Mouse (Mus musculus) kidney, postnatal 0 days (tissue): ENCODE data around the gene Tceal9. TPM values are rescaled to one million over a fixed set of nuclear protein-coding genes. Genes with fewer than 3 reads are reported as not detected.

Source experiments
- ATAC-seq: fragments of 200-750 bp; cut with Nextera tagmentation; replicated peaks from 2 replicates; pipeline ENCODE4 v1.8.0; 2017; ENCODE audit warnings: low read depth, moderate number of reproducible peaks, moderate TSS enrichment, moderate library complexity; ENCODE audit not compliant: low FRiP score
- DNase-seq: peaks from one replicate; pipeline ENCODE4 v3.0.0-alpha.2; 2016; ENCODE audit warnings: low spot score
- H3K27ac ChIP-seq: fragments of 300-500 bp; sonication (generic); 2 replicates; pipeline ENCODE4 v1.5.1; 2014; ENCODE audit warnings: mild to moderate bottlenecking
- H3K27me3 ChIP-seq: fragments of 300-500 bp; sonication (generic); 2 replicates; pipeline ENCODE4 v1.6.1; 2014; ENCODE audit warnings: low read length, mixed read lengths; ENCODE audit not compliant: insufficient read depth
- H3K36me3 ChIP-seq: fragments of 300-500 bp; sonication (generic); 2 replicates; pipeline ENCODE4 v1.6.1; 2014; ENCODE audit warnings: low read length, mixed read lengths; ENCODE audit not compliant: insufficient read depth
- H3K4me1 ChIP-seq: fragments of 300-500 bp; sonication (generic); replicated peaks from 2 replicates; pipeline ENCODE4 v1.6.1; 2014; ENCODE audit warnings: antibody characterized with exemption, low read length, mixed read lengths; ENCODE audit not compliant: insufficient read depth
- H3K4me2 ChIP-seq: fragments of 300-500 bp; sonication (generic); 2 replicates; pipeline ENCODE4 v1.6.1; 2014; ENCODE audit warnings: mild to moderate bottlenecking, low read length, moderate library complexity, mixed read lengths
- H3K4me3 ChIP-seq: fragments of 300-500 bp; sonication (generic); replicated peaks from 2 replicates; pipeline ENCODE4 v1.5.1; 2014; ENCODE audit warnings: low read depth, low read length
- H3K9ac ChIP-seq: fragments of 300-500 bp; sonication (generic); 2 replicates; pipeline ENCODE4 v1.6.1; 2014; ENCODE audit warnings: low read depth, low read length
- H3K9me3 ChIP-seq: fragments of 300-500 bp; sonication (generic); replicated peaks from 2 replicates; pipeline ENCODE4 v1.6.1; 2016; ENCODE audit warnings: low read length, inconsistent platforms, mixed read lengths
- CTCF ChIP-seq: IDR thresholded peaks from 2 replicates; pipeline ENCODE4 v1.5.1; 2016; ENCODE audit warnings: antibody characterized with exemption, low read depth, mild to moderate bottlenecking, moderate library complexity
- WGBS: fragments of 180-500 bp; shearing (Covaris S2); extraction: QIAGEN DNeasy Blood & Tissue Kit; methylation state at CpG from one replicate; pipeline ENCODE4 v1.1.7; 2014; 5-methylcytosine and 5-hydroxymethylcytosine counted together
- polyA plus RNA-seq: library from polyadenylated mRNA; unstranded; fragments of >200 nt; fragmentation: Nextera tagmentation; extraction: Ambion mirVana; gene quantifications from 2 replicates; pipeline ENCODE4 v1.2.1, GENCODE M21; 2015

Gene Tceal9
- 579 and 580 TPM in 2 replicates for polyA plus RNA-seq

DNA sequence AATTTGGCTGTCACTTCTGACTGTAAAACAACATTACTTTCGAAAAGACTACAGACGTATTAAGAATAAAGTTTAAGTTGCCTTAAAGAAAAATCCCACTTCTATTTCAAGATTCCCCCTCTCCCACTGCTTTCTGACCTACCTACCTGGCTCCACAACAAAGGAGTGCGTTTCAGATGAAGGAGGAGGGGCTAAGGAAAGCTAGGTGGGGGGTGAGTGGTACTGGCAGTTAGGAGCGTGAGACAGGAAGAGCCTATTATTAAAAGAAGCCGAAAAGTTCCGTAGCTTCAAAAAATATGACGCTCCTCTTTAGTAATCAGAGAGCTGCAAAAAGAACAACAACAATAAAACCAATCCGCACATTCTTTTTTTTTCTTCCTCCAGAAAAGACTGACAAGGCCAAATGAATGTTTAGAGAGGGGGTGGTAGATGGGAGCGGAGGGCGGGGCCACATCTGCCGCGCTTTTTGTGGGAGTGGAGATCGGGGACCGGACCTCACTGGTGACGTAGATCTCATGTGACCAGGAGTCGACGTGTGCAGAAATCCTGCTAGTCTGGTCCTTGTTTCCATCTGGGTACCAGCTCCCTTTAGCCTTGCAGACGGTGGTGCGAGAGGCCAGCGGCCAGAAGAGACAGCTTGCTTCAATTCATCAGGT is at the start of gene Tceal9:
TSS of gene Tceal9 (plus strand) at position 506 of the 656 bp plus-strand sequence.
- H3K9me3 ChIP-seq: no peaks in the 10 kb centered on the region
- peak; percentile 91 for ATAC-seq
- no peak for TF ChIP-seq CTCF
- H3K9ac ChIP-seq: peak within 1 kb of the TSS; percentile 61
- H3K4me3 ChIP-seq: peak within 1 kb of the TSS; percentile 57
- WGBS: 27% methylated on average over 20 of the region's 20 CpGs
- DNase-seq: peak; percentile 87
- peak within 1 kb of the TSS; percentile 55 for H3K4me2 ChIP-seq
- no peaks in the 10 kb centered on the region for H3K27me3 ChIP-seq
- H3K27ac ChIP-seq: peak within 1 kb of the TSS; percentile 77
- H3K36me3 ChIP-seq: no peaks in the 10 kb centered on the region
- H3K4me1 ChIP-seq: no peaks in the 10 kb centered on the region

DNA sequence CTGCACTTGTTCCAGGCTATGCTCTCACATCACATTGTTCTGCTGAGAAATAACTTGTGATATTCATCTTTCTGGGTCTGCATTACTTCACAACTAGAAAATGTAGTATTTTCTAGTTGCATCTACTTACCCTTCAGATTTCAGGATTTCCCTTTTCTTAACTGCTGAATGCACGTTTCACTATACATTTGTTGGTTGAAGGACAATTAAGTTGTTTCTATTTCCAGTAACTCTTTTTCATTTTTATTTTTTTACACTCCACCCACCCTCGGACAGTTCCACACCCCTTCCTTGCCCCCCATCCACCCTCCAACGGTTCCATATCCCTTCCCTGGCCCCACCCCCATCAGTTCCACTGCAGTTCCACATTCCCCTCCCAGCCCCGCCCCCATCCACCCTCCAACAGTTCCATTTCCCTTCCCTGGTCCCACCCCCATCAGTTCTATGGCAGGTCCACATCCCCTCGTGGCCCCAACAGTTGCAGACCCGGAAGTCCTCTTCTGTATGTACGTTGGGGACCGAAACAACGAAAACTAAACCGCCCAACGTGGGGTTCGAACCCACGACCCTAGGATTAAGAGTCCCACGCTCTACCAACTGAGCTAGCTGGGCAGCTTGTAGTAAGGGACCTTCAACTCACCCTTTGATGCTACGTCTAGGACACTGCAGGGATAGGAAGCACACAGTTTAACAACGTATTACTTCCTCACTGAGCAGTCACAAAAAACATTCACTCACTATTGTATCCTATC is 49.5 kb upstream of the Tceal9 start:
- no peak for TF ChIP-seq CTCF
- ATAC-seq: no peak
- no peaks in the 10 kb centered on the region for H3K4me1 ChIP-seq
- no peak overlapping the region for H3K4me2 ChIP-seq
- WGBS: 76% methylated on average over 16 of the region's 16 CpGs
- no peaks in the 10 kb centered on the region for H3K9me3 ChIP-seq
- H3K36me3 ChIP-seq: no peaks in the 10 kb centered on the region
- H3K27ac ChIP-seq: no peak overlapping the region
- no peak overlapping the region for H3K9ac ChIP-seq
- no peak for DNase-seq
- 0 out of 2 replicates have a peak, but pooled peaks cover 4% of the 10 kb centered on the region for H3K27me3 ChIP-seq
- H3K4me3 ChIP-seq: no peak overlapping the region

DNA sequence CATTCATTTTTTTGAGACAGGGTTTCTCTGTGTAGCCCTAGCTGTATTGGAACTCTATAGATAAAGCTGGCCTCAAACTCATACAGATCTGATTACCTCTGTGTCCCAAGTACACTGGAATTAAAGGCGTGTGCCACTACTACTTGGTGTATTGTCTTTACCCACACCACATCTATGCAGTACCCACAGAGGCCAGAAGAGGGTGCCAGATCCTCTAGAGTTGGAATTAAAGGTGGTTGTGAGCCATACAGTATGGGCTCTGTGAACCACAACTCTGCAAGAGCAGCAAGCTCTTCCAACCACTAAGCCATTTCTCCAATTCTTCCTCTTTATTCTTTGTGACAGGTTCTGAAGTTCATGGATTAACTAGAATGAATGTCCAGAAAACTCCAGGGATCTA is 48.0 kb upstream of the Tceal9 start:
- DNase-seq: no peak

DNA sequence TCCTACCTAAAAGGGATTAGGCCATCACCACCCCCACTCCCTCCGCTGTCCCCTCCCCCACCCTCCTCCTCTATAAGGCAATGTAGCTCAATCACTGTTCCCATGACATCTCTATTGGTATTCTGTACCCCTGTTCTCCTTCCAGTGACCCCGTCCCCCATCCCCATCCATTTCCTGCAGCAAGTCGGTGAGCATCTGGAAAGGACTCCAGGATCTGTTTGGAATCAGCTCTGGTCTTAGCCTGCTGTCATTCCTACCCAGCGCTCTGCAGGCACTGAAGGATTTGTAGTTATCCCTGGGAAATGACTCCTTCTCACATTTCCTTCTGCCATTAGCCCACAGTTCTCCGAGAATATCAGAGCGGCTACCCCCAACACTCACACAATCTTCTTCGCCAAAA is 41.6 kb upstream of the Tceal9 start:
- H3K27me3 ChIP-seq: no peaks in the 10 kb centered on the region
- ATAC-seq (no peak), DNase-seq (no peak)
- H3K4me1 ChIP-seq: no peaks in the 10 kb centered on the region
- peak overlapping the region; percentile 56 for H3K4me2 ChIP-seq
- no peaks in the 10 kb centered on the region for H3K9me3 ChIP-seq
- no peak for TF ChIP-seq CTCF
- H3K36me3 ChIP-seq: no peaks in the 10 kb centered on the region
- 29% methylated on average over 7 of the region's 7 CpGs for WGBS
- H3K4me3 ChIP-seq: peak overlapping the region; percentile 23; the same call in 1 of the 2 replicates
- H3K9ac ChIP-seq: no peak overlapping the region
- H3K27ac ChIP-seq: no peak overlapping the region

More for the DNA sequence above, 48.0 kb upstream of the Tceal9 start:
- H3K27me3 ChIP-seq: 0 out of 2 replicates have a peak, but pooled peaks cover 4% of the 10 kb centered on the region
- no peaks in the 10 kb centered on the region for H3K9me3 ChIP-seq
- no peaks in the 10 kb centered on the region for H3K4me1 ChIP-seq
- peak; percentile 64 for TF ChIP-seq CTCF
- H3K4me3 ChIP-seq: no peak overlapping the region
- no peak overlapping the region for H3K4me2 ChIP-seq
- H3K9ac ChIP-seq: no peak overlapping the region
- WGBS: 77% methylated on average over 1 of the region's 1 CpGs
- no peak overlapping the region for H3K27ac ChIP-seq
- no peak for ATAC-seq
- no peaks in the 10 kb centered on the region for H3K36me3 ChIP-seq

DNA sequence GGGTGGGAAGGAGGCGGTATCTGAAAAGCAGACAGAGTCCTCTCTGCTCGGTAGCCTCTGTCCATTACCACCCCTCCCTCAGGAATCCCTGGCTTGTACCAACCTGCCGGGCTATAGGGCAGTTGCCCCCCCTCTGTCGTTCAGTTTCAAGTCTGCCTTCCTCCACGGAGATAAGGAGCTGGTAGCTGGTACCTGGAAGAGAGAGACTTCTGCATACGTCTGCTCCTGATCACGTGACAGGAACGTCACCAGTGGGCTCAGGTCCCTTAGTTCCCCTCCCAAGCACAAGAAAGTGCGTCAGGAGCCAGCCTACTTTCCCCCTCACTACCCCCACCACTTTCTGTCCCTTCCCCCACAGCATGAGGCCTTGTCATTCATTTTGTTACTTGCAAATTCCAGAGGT is 41.2 kb upstream of the Tceal9 start, which contains the start of gene Tceal5:
TSS of gene Tceal5 (minus strand) at position 213 of the 403 bp plus-strand sequence.
- Histone ChIP-seq H3K4me3 (peak within 1 kb of the TSS; percentile 23; the same call in 1 of the 2 replicates), H3K9me3 (no peaks in the 10 kb centered on the region), H3K4me1 (no peaks in the 10 kb centered on the region), H3K4me2 (peak within 1 kb of the TSS; percentile 56), H3K27me3 (no peaks in the 10 kb centered on the region), H3K36me3 (no peaks in the 10 kb centered on the region), H3K27ac (no peak within 1 kb of the TSS), H3K9ac (no peak within 1 kb of the TSS)
- ATAC-seq: peak; percentile 52
- 25% methylated on average over 9 of the region's 9 CpGs for WGBS
- no peak for TF ChIP-seq CTCF
- peak; percentile 5 for DNase-seq

DNA sequence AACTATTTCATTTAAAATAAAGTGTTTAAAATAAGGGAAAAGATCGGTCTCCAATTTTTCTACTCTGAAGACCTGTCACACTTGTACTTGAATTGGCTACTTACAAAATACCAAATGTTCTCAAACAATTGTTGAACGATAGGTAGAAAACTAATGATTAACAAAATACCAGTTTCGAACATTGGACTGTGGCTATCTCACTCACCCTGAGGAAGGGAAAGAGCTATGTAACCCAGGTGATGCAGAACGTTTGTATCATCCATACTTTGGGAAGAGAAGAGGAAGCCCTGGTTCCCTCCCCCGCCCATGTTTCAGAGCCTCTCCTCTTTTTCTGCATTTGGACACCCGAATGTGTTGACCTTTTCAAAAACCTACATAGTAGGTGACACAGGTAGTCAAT is 40.5 kb upstream of the Tceal9 start:
- H3K4me3 ChIP-seq: no peak overlapping the region
- DNase-seq: no peak
- no peaks in the 10 kb centered on the region for H3K36me3 ChIP-seq
- no peaks in the 10 kb centered on the region for H3K4me1 ChIP-seq
- no peak for TF ChIP-seq CTCF
- 73% methylated on average over 6 of the region's 6 CpGs for WGBS
- H3K9me3 ChIP-seq: no peaks in the 10 kb centered on the region
- H3K27me3 ChIP-seq: no peaks in the 10 kb centered on the region
- no peak for ATAC-seq
- H3K27ac ChIP-seq: no peak overlapping the region
- no peak overlapping the region for H3K4me2 ChIP-seq
- no peak overlapping the region for H3K9ac ChIP-seq
